Mouse (Mus musculus) lung, adult 2 months (tissue): ENCODE results near the gene Gatm.

Experiments used
- CTCF ChIP-seq: fragments of 200-500 bp; IDR thresholded peaks from 2 replicates; pipeline ENCODE4 v1.5.1; 2011; ENCODE audit warnings: mild to moderate bottlenecking, low read length, control low read depth; ENCODE audit not compliant: insufficient read depth
- POLR2A ChIP-seq: fragments of 200-500 bp; IDR thresholded peaks from 2 replicates; pipeline ENCODE4 v1.6.1; 2011; ENCODE audit warnings: low read depth, mild to moderate bottlenecking, control low read depth, low read length, borderline replicate concordance; ENCODE audit errors: extremely low read depth

- TF ChIP-seq CTCF: no peak
- no peak for TF ChIP-seq POLR2A
These were observed 25.6 kb upstream of the Gatm start, which contains the start of gene AA467197 for GRCm38 (mm10) chr2:122636686-122637085.
